Mouse (Mus musculus) lung, postnatal 14 days (tissue): Measurements from ENCODE around the gene Trim43c.
"Not testable (repeated sequence)": the region's sequence is repeated elsewhere in the genome, so short reads cannot be mapped to it uniquely, and the experiment has no call there.

Source experiments
- DNase-seq: peaks from one replicate; pipeline ENCODE4 v3.0.0; 2021

Trim43c gene

DNA sequence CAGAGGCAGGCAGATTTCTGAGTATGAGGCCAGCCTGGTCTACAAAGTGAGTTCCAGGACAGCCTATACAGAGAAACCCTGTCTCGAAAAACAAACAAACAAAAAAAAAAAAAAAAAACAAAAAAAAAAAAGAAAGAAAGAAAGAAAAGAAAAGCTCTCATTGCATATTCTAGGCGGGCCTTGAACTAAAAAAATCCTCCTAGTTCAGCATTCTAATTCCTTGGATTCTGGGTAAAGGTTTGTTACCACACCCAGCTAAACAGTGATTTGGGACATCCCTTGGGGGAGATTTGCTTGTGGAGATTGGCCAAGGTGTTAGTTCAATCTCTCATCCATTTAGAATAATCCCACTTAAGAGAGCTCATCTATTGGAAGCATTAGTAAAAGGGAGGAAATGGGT lies at the start of gene Trim43c:
Gene Trim43c, plus strand, starts transcription at position 301 of the 400 bp plus-strand sequence.
- DNase-seq = not testable (repeated sequence)

- not testable (repeated sequence) for DNase-seq
These were observed 14.1 kb downstream of the Trim43c start for GRCm38 (mm10) chr9:88853072-88853471.

DNA sequence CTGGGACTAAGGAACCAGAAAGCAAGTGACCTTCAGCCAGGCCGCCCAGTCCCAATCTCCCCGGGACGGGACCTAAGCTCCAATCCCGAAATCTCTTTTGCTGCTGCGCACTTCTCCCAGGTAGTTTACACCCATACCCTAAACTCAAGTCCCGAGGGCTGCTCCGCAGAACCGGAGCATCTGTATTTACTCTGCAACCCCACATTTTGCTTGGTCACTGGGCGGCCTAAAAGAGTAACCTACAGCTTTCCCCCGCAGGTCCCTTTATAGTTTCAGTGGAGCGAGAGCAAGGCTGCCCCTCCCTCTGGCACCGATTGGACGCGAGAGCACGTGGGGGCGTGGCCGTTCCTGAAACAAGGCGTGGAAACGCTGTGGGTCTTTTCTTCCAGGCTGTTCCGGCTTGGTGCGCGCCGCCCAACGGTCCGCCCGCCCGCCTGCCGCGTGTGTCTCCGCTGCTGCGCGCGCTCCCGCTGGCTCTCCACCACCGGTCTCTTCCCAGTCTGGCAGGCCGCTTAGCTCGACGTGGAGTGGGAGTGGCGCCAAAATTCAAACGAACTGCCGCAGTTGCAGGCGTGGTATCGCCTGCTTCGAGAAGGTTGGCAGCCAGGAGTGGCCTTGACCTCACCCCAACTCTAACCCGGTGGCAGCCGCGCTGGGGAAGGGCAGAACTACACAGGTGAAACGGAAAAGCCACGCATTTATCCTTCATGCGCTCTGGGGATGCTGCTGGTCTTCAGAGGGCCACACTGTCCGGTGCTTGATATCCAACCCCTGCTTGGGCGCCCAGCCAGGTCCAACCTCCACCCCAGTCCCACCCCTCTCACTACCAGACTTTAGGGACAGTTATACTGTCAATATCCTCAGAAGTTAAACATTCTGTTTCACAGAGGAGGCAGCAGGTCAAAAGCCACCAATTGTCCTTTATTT lies 19.9 kb downstream of the Trim43c start:
- peak; percentile 83 for DNase-seq
